Comparison of ENCODE assay signal across 15 mouse cellular contexts in the genomic region with DNA sequence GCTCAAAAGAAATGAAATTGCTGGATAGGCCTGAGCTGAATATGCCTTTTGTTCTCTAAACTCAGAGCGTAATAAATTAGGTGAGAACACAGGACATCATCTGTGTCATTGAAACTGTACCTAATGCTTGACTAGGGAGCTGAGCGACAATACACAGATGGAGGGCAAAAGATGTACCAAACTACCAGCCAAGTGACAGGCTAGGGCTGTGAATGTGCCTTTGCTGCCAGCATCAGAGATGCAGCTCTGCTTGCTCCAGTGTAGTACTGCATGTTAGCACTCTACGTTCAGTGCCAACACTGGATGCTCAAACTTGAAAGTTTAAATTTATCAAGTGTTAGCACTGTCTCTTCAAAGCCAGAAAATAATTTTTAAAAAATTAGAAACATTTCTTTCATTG.
DNase-seq lines count a peak whose midpoint lies in the region; ATAC-seq lines count a peak whose summit lies in the region.
"Had no signal": no experiment of that assay in that cellular context is flagged by ENCODE, and none has a peak within 500 bp of the region (broad histone marks: within the 10 kb centered on the region; RNA-seq: fewer than 3 reads in every experiment).

No protein-coding gene starts in this region.

- H3K4me1 ChIP-seq in forebrain, embryonic 11.5 days (replicated peaks; ENCODE audit: control insufficient read depth, insufficient read depth, low read length) = no peaks in the 10 kb centered on the region
- H3K4me1 ChIP-seq in forebrain, embryonic 10.5 days = no peaks in the 10 kb centered on the region
- H3K4me1 ChIP-seq in midbrain, embryonic 16.5 days (ENCODE audit: control insufficient read depth, insufficient read depth, low read length) = no peaks in the 10 kb centered on the region
- H3K4me1 ChIP-seq in midbrain, embryonic 11.5 days (ENCODE audit: control insufficient read depth, insufficient read depth, low read length) = no peaks in the 10 kb centered on the region
- peaks cover 4% of the 10 kb centered on the region; the same call in 1 of the 2 replicates for H3K4me1 ChIP-seq in forebrain, embryonic 15.5 days
- no peaks in the 10 kb centered on the region for H3K4me1 ChIP-seq in neural tube, embryonic 15.5 days
- H3K4me1 ChIP-seq: embryonic facial prominence, embryonic 15.5 days; heart, embryonic 13.5 days had no signal

- no peak overlapping the region for H3K4me2 ChIP-seq in forebrain, embryonic 11.5 days (ENCODE audit: low read depth, low read length, severe bottlenecking)
- H3K4me2 ChIP-seq in midbrain, embryonic 16.5 days (ENCODE audit: low read length) = no peak overlapping the region
- H3K4me2 ChIP-seq in midbrain, embryonic 11.5 days = no peak overlapping the region
- no peak overlapping the region for H3K4me2 ChIP-seq in forebrain, embryonic 15.5 days (replicated peaks)
- no peak overlapping the region for H3K4me2 ChIP-seq in neural tube, embryonic 15.5 days
- H3K4me2 ChIP-seq: embryonic facial prominence, embryonic 15.5 days; heart, embryonic 13.5 days had no signal

- no peak overlapping the region for H3K27ac ChIP-seq in forebrain, embryonic 11.5 days (ENCODE audit: low read depth, low read length)
- no peak overlapping the region for H3K27ac ChIP-seq in forebrain, embryonic 10.5 days
- H3K27ac ChIP-seq in midbrain, embryonic 16.5 days (ENCODE audit: low read length) = no peak overlapping the region
- H3K27ac ChIP-seq in midbrain, embryonic 11.5 days (ENCODE audit: low read depth, low read length) = no peak overlapping the region
- H3K27ac ChIP-seq in forebrain, embryonic 15.5 days (replicated peaks) = no peak overlapping the region
- H3K27ac ChIP-seq in neural tube, embryonic 15.5 days (replicated peaks) = no peak overlapping the region
- H3K27ac ChIP-seq: embryonic facial prominence, embryonic 15.5 days; heart, embryonic 13.5 days; liver, embryonic 14.5 days had no signal

- H3K9ac ChIP-seq in forebrain, embryonic 11.5 days (ENCODE audit: low read length) = no peak overlapping the region
- H3K9ac ChIP-seq in midbrain, embryonic 16.5 days (ENCODE audit: low read depth, low read length) = no peak overlapping the region
- no peak overlapping the region for H3K9ac ChIP-seq in midbrain, embryonic 11.5 days (ENCODE audit: low read length)
- H3K9ac ChIP-seq in forebrain, embryonic 15.5 days (replicated peaks) = no peak overlapping the region
- H3K9ac ChIP-seq in neural tube, embryonic 15.5 days (replicated peaks) = no peak overlapping the region
- H3K9ac ChIP-seq: embryonic facial prominence, embryonic 15.5 days; heart, embryonic 13.5 days; liver, embryonic 14.5 days had no signal

- no peaks in the 10 kb centered on the region for H3K27me3 ChIP-seq in forebrain, embryonic 11.5 days (ENCODE audit: control insufficient read depth, insufficient read depth, low read length)
- H3K27me3 ChIP-seq in forebrain, embryonic 10.5 days (ENCODE audit: poor library complexity, severe bottlenecking) = no peaks in the 10 kb centered on the region
- no peaks in the 10 kb centered on the region for H3K27me3 ChIP-seq in midbrain, embryonic 16.5 days (ENCODE audit: control insufficient read depth, insufficient read depth, low read depth, low read length)
- H3K27me3 ChIP-seq in midbrain, embryonic 11.5 days (ENCODE audit: control insufficient read depth, insufficient read depth, low read length) = no peaks in the 10 kb centered on the region
- H3K27me3 ChIP-seq in forebrain, embryonic 15.5 days = no peaks in the 10 kb centered on the region
- H3K27me3 ChIP-seq in neural tube, embryonic 15.5 days (replicated peaks) = no peaks in the 10 kb centered on the region
- H3K27me3 ChIP-seq: embryonic facial prominence, embryonic 15.5 days; heart, embryonic 13.5 days had no signal

- no peak overlapping the region for H3K4me3 ChIP-seq in forebrain, embryonic 11.5 days (ENCODE audit: low read depth, low read length)
- no peak overlapping the region for H3K4me3 ChIP-seq in forebrain, embryonic 10.5 days
- no peak overlapping the region for H3K4me3 ChIP-seq in midbrain, embryonic 16.5 days (ENCODE audit: low read depth, low read length)
- H3K4me3 ChIP-seq in midbrain, embryonic 11.5 days (ENCODE audit: low read depth, low read length) = no peak overlapping the region
- H3K4me3 ChIP-seq in forebrain, embryonic 15.5 days = no peak overlapping the region
- no peak overlapping the region for H3K4me3 ChIP-seq in neural tube, embryonic 15.5 days (replicated peaks)
- H3K4me3 ChIP-seq: embryonic facial prominence, embryonic 15.5 days; heart, embryonic 13.5 days; myocyte had no signal

- no peaks in the 10 kb centered on the region for H3K36me3 ChIP-seq in forebrain, embryonic 11.5 days (ENCODE audit: control insufficient read depth, insufficient read depth, low read length)
- H3K36me3 ChIP-seq in forebrain, embryonic 10.5 days (replicated peaks) = no peaks in the 10 kb centered on the region
- H3K36me3 ChIP-seq in midbrain, embryonic 16.5 days (ENCODE audit: control insufficient read depth, insufficient read depth, low read length) = no peaks in the 10 kb centered on the region
- H3K36me3 ChIP-seq in midbrain, embryonic 11.5 days (ENCODE audit: control insufficient read depth, insufficient read depth, low read length) = no peaks in the 10 kb centered on the region
- H3K36me3 ChIP-seq in forebrain, embryonic 15.5 days = no peaks in the 10 kb centered on the region
- H3K36me3 ChIP-seq in neural tube, embryonic 15.5 days = no peaks in the 10 kb centered on the region
- H3K36me3 ChIP-seq: embryonic facial prominence, embryonic 15.5 days; heart, embryonic 13.5 days had no signal

- WGBS in forebrain, embryonic 11.5 days = 65% methylated on average over 3 of the region's 3 CpGs
- WGBS in forebrain, embryonic 10.5 days = 79% methylated on average over 3 of the region's 3 CpGs
- 44% methylated on average over 3 of the region's 3 CpGs for WGBS in midbrain, embryonic 16.5 days
- 68% methylated on average over 3 of the region's 3 CpGs for WGBS in midbrain, embryonic 11.5 days
- WGBS in forebrain, embryonic 15.5 days = 35% methylated on average over 3 of the region's 3 CpGs
- WGBS in neural tube, embryonic 15.5 days = 20% methylated on average over 3 of the region's 3 CpGs

- no peaks in the 10 kb centered on the region for H3K9me3 ChIP-seq in forebrain, embryonic 11.5 days (ENCODE audit: control insufficient read depth, low read length)
- no peaks in the 10 kb centered on the region for H3K9me3 ChIP-seq in forebrain, embryonic 10.5 days
- H3K9me3 ChIP-seq in midbrain, embryonic 16.5 days (replicated peaks; ENCODE audit: control insufficient read depth, low read length, poor library complexity, severe bottlenecking) = no peaks in the 10 kb centered on the region
- H3K9me3 ChIP-seq in midbrain, embryonic 11.5 days (ENCODE audit: control insufficient read depth, low read length) = no peaks in the 10 kb centered on the region
- no peaks in the 10 kb centered on the region for H3K9me3 ChIP-seq in forebrain, embryonic 15.5 days
- H3K9me3 ChIP-seq in neural tube, embryonic 15.5 days (replicated peaks) = no peaks in the 10 kb centered on the region
- H3K9me3 ChIP-seq: embryonic facial prominence, embryonic 15.5 days; heart, embryonic 13.5 days had no signal

- no peak for DNase-seq in forebrain, embryonic 11.5 days (ENCODE audit: low spot score)
- DNase-seq in forebrain, embryonic 10.5 days (ENCODE audit: extremely low spot score, low spot score) = no peak
- no peak for DNase-seq in midbrain, embryonic 11.5 days (ENCODE audit: low spot score, missing footprints)
- no peak for DNase-seq in frontal cortex, adult 2 months (ENCODE audit: extremely low spot score in 1 of 2, low spot score in 1 of 2)
- DNase-seq in MN1 (ENCODE audit: low spot score) = no peak
- DNase-seq: kidney, postnatal 36 days; lung, postnatal 4 days; thymus, adult 18-20 months had no signal

- ATAC-seq in forebrain, embryonic 11.5 days (replicated peaks; ENCODE audit: low FRiP score) = 0 out of 2 replicates have a peak, but pooled peaks have one; percentile 44
- peak; percentile 51; the same call in 1 of the 2 replicates for ATAC-seq in midbrain, embryonic 16.5 days
- ATAC-seq in midbrain, embryonic 11.5 days (ENCODE audit: low FRiP score) = no peak
- ATAC-seq in forebrain, embryonic 15.5 days (replicated peaks) = peak; percentile 83
- ATAC-seq in neural tube, embryonic 15.5 days (ENCODE audit: low FRiP score) = peak; percentile 79
